Mouse (Mus musculus) heart, adult 11 months (tissue): Measurements from ENCODE around the gene Cln5.
A peak's percentile ranks its signal among the peaks of the same experiment; 100 is the strongest.

ENCODE experiments used
- DNase-seq: peaks from one replicate; pipeline ENCODE4 v3.0.0; 2022

The Cln5 gene

DNA sequence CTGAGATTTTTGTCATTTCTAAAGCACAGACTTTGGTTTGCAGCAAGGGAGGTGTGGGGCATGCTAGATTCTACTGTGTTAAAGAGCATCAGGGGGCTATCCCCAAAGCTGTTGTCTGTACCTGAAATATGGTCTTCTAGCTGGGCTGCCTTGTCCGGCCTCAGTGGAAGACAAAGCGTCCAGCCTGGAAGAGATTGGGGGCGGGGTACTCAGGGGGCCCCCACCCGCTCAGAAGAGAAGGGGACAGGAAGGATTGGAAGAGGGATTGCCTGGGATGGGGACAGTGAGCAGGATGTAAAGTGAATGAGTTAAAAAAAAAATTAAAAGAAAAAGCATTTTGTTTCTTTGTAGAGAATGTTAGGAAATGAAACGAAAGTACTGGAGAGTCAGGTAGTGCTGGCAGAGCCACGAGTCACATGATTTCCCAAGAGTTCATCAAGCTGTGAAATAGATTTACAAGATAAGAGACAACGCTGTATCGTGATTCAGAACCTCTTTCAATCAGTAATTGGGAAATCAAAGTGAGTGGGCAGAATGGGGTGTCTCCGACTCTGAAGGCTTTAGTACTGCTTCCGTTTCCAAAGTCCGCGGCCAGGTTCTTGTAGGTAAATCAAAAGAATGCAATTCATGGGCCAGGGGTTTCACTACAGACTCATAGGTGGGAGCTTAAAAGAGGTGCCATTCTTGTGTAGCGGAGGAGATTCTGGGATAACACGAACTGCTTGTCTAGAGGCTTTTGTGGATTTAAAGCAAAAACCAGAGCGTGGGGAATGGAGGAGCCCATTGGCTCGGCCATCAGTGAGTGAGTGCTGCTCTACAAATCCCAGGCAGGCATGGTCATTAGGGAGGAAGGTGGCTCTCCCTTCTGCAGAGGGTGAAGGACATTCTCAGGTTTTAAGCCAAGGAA lies 8.2 kb downstream of the Cln5 start:
- DNase-seq: peak; percentile 87

DNA sequence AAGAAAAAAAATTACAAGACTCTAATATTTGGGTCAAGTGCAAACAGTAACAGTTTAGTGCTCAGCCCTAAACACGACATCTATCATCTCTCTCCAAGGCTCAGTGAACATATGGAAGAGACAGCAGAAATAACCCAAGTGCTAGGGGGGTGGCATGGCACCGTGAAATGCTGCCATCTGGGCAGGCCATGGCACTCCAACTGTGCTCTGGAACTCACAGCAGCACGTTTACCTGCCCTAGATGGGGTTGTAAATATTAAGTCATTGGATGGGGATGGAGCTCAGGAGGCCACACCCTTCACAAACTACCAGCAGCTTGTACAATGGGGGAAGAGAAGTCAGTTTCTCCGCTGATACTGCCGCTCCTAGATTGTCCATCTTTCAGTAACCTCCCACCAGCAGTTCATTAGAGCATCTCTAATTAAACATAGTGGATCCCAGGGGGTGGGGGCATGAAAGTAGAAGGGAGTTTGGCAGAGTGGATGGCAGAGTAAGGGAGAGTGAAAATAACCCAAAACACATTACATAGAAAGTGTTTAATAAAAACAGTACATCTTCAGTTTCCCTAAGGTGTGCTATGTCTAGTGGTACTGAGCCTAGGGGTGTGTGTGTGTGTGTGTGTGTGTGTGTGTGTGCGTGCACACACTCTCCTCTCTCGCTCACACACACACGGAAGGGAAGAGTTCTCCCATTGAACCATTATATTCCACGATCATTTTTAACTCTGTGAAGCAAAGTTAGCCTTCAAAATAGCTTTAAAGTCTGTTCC lies 9.4 kb downstream of the Cln5 start:
- DNase-seq: peak; percentile 90

DNA sequence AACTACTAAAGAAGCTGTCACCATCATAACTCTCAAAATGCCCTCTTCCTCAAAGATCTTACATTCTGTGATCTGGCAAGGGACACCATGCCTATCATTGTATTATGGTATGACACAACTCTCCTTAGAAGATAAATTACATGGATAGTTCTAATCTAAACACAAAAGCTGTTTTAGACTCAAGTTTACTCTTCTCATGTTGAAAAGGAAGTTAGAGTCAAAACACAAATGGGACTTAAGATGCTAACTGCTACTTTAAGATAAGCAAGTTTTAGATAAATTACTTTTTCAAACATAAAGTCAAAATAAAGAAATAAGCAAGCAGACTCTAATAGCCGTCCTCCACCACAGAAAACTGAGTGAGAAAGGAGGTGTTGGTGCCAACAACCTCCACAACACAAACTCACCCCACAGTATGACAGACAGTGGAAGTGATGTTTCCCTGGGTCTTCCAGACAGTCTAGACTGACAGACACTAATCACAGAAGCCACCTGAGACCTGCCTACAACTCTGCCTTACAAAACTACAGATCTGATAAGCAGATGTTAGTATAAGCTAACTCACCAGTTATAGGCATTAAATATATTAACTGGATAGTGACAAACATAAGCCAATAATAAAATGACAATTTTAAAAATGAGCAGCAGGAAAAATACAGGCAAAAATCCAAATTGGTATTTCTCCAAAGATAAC lies 16.0 kb downstream of the Cln5 start:
- no peak for DNase-seq

DNA sequence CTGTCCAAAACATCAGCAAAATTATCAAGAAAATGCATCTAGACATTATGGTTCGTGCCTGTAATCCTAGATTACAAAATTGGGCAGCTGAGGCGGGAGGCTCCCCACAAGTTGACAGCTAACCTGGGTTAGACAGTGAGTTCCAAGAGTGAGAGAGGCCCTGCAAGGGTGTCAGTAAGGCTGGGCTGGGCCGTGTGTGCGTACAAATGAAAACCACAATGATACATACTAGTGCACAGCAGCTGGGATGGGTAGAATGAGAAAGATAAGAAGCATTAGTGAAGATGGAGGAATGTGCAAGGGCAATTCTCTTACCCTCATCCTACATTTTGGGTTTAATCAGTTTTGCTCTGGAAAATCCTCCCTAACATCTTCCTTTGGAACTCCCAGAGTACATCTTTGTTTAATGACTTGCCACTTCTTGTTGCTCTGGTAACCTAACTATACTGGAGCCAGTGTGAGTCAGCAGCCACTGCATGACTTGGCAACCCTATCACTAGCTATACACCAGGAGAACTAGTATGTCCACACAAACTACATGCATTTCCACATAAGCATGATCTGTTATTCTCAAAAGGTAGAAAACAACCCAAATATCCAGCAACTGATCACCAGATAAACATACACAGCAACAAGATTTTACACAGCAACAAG lies 16.8 kb downstream of the Cln5 start:
- DNase-seq: peak; percentile 85

DNA sequence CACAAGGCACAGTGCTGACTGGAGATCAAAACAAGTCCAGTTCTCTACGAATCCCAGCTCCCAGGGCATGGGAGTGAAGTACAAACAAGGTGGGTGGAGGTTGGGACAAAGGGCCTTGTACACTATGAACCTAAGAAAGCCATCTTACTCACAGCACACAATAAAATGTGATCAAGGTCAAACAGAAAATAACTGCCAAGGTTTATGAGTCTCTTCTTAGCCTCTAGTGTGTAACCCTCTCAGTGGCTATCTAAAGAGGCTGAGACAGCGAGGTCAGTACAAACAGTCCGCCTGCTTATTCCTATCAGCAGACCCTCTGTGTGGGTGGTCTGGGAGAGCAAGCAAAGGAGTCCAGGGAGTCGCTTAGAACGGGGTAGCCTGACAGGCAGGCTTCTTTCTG lies 17.8 kb downstream of the Cln5 start:
- peak; percentile 43 for DNase-seq

DNA sequence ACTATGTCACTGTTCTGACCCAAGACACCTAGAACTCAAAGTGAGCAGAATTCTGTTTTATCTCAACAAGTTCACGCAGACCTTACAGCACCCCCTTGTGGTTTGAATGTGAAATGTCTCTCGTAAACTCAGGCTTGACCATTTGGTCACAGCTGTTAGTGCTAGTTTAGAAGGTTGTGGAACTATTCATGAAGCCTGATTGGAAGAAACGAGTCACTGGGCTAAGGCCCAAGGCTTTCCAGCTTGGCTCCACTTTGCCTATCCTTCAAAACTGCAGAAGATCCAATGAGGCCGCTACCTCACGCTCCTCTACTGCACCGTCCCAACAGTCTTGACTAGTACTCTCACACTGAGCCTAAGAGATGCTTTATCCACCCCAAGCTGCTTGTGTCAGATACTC lies 18.6 kb downstream of the Cln5 start:
- peak; percentile 97 for DNase-seq

DNA sequence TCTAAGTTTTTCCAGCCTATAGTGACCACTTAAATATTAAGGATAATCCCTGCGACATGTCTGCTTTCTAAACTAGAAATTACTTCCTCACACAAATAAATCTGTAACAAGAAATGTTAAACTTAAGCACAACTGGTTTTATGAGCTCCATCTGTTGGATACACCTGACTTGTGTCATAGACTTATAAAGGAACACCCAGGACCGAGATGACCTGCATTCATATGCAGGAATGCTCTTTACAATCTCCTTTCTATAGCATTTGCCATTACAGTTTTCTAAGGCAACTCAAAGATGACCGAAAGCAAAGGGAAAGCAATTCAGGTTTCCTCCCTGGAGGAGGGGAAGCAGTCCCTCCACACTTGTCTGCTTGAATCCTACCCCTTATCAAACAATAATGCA lies 23.2 kb downstream of the Cln5 start:
- DNase-seq: peak; percentile 22

DNA sequence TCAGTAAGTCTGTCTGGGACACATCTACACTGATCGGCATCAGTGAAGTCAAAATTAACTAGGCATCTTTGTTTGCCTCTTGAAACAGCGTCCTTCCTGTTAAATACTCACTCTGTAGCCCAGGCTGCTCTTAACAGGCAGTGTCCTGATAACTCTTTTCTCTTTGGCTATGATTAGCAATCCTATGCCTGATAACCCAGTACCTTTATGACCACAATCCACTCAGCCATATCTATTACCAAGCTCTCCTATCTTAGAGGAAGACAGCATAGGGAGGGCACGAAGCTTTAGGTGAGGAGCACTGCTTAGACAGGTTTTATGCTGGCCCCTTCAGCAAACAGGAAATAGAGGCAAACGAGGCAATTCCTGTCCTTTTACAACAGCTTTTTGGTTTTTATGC lies 23.7 kb downstream of the Cln5 start:
- peak; percentile 22 for DNase-seq

DNA sequence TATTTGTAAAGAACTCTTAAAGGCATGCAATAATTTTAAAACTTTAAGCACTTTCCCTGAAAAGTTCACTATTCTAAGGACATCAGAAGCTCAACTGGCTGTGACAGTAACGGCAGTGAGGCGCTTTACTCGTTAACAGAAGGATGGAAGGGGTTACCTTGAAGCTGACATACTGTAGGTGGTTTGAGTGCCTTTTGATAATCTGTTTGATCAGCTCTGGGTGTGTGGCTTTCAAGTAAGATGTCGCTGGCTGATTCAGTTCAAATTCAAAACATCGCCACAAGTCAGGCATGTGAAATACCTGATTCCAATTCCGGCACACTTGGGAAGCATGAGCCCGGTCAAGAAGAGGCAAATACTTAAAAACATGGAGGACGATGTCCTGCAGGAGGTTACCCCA lies 25.0 kb downstream of the Cln5 start:
- peak; percentile 82 for DNase-seq

DNA sequence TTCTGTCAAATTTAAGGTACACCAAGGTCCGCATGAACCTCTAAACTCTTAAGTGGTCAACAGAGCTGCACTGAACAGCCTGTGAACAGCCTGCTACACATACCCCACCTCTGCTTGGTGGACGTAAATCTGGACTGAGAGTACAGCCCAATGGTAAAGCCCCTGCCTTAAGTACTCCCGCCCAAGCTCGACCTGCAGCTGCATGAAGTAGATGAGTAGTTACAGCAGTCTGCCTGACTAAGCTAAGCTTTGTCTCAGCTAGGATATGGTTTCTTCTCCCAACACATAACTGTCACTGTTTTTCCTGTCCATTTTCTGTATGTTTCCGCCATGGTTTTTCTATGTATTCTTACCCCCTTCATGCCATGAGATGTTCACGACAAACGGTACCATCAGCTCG lies 25.8 kb downstream of the Cln5 start:
- DNase-seq: peak; percentile 71

DNA sequence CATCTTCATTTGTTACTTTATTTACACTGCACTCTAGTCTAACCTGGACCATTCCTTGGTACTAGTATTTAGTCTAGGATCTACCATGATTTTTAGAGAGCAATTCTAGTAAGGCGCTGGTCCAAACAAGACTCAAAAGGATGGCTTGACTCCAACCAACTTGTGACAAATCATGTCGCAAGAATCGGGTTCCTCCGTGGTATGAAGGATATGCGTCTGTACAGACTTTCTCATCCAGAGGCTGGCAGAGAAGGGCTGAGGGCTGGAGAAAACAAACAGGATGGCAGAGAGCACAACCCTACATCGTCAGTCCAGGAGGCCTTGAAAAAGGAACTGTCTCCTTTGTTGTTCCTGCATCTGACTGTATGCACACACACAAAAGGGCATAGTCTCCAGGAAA lies 26.6 kb downstream of the Cln5 start:
- peak; percentile 91 for DNase-seq

DNA sequence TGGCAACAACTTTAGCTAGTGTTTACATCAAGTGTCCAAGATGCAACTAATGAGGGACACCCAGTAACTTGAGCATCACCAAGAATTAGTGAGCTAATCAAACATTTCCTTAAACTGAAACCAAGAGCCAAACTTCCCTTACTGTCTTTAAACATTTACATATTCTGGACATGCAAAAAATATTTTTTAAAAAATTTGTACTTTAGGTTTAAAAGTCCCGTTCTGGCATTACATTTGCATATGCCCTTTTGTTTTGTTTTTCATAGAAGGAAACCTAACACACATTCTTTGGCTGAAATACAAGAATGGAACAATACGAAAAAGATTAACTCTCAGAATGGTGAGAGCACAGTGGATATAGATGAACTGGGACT lies 28.2 kb downstream of the Cln5 start:
- DNase-seq: no peak

DNA sequence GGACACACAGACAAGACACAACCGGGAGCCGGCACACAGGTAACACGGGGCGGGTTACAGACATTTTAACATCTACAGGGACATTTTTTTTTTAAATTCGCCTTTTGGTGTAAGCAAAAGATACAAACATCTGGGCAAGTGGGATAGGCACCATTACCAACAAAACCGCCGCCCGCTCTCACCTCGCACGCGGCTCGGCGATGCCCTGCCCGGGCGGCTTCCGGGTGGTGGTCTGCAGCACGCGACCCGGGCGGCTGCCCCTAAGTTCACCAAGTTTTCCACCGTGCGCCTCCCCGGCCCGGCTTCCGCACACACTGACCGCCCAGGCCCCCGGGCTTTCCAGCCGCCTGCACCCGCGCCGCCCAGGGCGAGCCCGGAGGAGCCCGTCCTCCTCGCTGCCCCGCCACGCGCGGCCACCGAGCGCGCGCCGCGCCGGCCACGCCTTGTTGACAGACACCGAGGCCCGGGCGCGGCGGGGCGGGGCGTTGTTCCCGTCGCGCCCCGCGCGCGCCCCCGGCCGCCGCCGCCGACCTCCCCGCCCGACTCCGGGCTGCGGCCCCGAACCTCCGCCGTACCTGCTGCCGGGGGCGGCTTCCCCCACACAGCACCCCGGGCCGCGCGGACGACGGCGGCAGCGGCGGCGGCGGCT lies 28.7 kb downstream of the Cln5 start:
- peak; percentile 99 for DNase-seq

DNA sequence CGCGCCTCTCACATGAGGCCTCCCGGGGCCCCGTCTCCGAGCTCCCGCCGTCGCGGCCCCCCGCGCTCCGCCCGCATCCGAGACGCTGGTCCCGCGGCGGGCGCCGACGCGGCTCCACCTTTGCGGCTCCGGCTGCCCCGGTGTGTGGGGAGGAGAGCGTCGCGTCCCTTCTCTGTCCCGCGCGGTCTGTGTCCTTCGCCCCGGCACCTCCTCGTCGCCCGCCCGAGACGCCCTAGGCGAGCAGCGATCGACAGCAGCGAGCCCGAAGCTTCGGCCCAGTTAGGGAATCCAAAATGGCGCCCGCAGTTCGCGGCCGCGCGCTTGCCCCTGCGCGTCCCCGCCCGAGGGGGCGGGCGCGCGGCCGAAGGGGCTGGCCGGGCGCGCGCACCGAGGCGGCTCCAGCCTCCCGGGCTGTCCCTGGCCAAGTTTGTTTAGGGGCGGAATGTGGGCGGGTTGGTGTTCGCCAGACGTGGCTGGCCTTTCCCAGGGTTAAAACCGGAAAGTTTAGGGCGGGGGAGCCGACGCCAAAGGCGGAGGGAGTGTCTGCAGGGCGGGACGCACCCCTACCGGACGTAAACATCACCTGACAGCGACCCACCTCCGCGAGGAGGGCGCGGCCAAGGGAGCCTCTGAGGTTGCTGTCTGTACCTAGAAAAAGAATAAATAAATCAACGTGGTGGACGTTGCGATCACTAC lies 29.4 kb downstream of the Cln5 start, which contains the start of gene Fbxl3:
TSS of gene Fbxl3 (minus strand) at position 329 of the 696 bp plus-strand sequence.
- DNase-seq: peak; percentile 100

DNA sequence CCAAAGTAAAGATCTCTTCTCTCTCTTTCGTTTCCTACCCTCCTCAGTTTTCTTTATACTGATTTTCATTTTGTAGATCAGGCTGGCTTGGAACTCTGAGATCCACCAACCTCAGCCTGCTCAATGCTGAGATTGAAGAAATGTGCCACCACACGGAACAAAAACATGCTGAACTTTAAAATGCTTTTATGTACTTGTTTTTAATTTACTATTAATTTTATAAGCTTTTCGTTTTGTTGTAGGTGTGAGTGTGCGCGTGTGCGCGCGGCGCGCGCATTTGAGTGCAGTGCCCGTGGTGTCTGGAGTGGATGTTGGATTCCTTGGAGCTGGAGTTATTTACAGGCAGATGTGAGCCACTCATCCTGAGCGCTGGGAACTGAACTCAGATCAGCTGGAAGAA lies 30.3 kb downstream of the Cln5 start:
- peak; percentile 53 for DNase-seq

DNA sequence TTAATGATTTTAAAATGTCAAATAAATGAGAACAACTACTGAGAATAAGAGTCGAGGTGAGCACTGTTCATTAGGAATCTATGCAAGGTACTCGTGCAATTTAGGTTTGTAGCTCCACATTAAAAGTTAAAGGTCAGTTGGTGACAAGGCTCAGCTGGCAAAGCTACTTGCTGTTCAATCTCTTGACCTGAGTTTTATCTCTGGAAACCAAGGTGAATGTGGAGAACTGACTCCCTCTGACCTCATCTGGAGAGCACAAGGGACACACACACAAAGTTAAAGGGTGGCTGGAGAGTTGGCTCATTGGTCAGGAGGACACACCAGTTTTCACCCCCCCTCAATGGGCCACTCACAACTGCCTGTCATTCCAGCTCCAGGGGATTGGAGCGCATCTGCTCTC lies 31.2 kb downstream of the Cln5 start:
- peak; percentile 61 for DNase-seq

DNA sequence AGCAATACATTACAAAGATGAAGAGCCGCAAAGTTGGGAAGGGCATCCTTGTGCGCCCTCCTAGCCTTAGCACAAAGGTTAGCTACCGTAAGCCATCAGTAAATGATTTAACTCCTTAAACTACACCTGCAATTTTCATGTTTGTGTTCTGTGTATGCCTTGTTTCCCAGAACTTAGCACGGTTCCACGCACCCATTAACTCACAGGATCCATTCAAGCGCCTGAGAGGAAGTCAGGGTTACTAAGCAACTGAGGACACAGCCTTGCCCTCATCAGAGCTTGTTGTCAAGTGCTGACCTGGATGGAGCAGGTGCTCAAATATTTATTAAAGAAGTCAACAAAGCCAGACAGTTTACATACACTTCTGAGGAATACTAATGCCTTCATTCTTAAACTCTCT lies 32.2 kb downstream of the Cln5 start:
- DNase-seq: peak; percentile 73

DNA sequence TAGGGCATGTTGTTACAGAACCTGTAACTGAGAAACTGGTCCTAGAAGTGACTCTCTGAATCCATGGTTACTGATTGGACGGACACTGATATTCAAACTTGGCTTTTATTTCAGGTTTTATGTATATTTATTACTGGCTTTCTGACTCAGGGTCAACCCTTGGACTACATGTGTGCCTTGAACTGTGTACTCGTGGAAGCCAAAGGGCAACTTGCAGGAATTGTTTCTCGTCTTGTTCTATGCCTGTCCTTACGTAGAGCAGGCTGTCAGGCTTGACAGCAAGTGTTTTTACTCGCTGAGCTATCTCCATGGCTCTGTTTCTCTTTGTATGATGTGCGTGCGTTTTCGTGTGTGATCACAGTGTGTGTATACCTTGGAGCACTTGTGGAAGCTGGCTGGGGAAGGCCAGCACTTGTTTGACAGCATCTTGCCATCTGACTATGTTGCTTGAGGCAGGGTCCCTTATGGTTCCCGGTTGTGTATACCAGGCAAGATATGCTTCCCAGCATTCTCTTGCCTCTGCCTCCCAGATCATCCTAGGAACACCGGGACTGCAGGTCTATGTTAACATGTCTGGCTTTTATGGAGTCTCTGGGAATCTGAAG lies 32.8 kb downstream of the Cln5 start:
- peak; percentile 85 for DNase-seq

DNA sequence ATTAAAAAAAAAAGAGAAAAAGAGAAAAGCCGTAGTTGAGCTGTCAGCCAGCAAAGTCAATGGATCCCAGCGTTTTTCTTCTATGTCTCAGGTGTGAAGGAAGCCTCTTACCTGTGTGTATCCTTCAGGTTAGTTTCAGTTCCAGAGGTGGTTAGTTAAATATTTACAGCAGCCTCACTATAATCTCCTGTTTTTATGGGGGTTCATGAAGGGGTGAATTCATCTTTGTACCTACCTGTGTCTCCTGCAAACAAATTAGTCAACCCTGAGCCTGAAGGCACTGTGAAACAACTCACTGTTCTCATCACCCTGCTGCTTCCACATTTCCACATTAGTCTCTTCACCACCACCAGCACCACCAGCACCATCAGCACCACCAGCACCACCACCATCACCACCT lies 36.3 kb downstream of the Cln5 start:
- DNase-seq: no peak

DNA sequence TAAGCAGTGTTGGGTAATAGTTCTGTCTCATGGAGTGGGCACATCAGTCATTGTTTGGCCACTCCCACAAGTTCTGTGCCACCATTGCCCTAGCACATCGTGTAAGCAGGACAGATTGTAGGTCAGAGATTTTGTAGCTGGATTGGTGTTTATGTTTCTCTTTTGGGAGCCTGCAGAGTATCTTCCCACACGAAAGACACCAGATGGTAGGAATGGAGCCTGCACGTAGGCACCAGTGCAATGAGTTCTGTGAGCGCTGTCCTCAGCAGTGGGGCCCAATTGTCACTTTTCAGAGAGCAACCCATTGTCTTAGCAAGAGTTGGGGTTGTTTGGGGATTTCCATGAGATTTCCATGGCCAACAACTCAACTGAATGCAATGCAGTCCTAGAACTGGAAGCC lies 40.0 kb downstream of the Cln5 start:
- DNase-seq: peak; percentile 34

DNA sequence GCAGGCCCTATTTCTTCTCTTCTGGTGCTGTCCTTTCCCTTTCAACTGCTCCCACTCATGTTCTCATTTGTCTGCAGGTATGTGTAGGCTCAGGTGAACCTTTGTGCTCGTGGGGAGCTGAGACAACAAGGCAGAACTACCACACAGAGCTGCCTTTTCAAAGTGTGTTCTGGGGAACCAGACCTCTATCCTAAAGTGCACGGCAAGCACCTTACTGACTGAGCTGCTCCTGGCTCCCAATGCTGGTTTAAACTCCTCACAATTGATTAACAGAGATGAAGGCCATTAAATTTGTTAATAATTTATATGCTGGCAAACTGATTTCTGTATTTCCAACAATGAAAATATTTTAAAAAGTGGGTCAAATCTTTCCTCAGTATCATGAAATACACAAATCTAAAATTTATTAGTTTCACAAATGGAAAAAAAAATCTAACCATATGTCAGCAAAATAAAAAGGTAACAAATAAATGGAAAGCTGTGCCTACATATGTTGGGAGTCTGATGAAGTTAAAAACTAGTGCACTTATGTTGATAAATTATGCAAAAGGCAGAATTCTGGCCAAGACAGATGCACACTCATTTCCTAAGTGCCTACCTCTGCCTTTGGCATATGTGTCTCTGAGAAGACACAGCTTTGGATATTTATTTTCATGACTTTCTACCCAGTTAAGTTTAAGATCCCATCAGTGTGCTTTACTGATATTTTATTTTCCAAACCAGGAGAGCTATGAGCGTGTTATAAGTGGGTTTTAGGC lies 42.8 kb downstream of the Cln5 start:
- DNase-seq: peak; percentile 72
